Mouse (Mus musculus): Measurements from ENCODE around the gene Cx3cr1. TPM values are rescaled to one million over a fixed set of nuclear protein-coding genes. Genes with fewer than 3 reads are reported as not detected.

Cx3cr1 gene
- polyA plus RNA-seq, 1 experiment from 2014 or later, result 7.0 TPM

DNA sequence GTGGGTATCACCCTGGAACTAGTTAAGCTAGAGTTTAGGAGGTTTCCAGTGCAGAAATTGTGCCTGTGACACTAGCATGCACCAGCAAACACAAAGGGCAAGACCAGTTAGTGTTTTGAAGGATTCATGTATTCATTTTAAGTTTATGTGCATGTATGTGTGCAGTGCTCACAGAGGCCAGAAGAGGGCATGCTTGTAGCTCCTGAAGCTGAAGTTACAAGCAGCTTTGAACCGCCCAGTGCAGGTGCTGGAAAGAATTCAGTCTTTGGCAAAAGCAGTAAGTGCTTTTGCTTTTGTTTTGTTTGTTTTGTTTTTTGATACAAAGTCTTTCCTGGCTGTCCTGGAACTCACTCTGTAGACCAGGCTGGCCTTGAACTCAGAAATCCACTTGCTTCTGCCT, 61.8 kb downstream of the Cx3cr1 start:
- Histone ChIP-seq H3K9me3 (ENCODE audit: control insufficient read depth, low read length) (no peaks in the 10 kb centered on the region), H3K4me2 (no peak overlapping the region), H3K4me1 (replicated peaks; ENCODE audit: control insufficient read depth, insufficient read depth, low read length) (peaks cover 6% of the 10 kb centered on the region; the same call in 1 of the 2 replicates), H3K27ac (ENCODE audit: low read depth, low read length) (no peak overlapping the region), H3K4me3 (ENCODE audit: low read depth, low read length) (no peak overlapping the region), H3K27me3 (replicated peaks; ENCODE audit: control insufficient read depth, insufficient read depth, low read length) (no peaks in the 10 kb centered on the region), H3K9ac (ENCODE audit: low read depth, low read length) (no peak overlapping the region), H3K36me3 (ENCODE audit: control insufficient read depth, insufficient read depth, low read length) (no peaks in the 10 kb centered on the region)
- DNase-seq (ENCODE audit: low spot score) (no peak), ATAC-seq (replicated peaks; ENCODE audit: low FRiP score) (no peak)
- 81% methylated on average over 1 of the region's 1 CpGs for WGBS

DNA sequence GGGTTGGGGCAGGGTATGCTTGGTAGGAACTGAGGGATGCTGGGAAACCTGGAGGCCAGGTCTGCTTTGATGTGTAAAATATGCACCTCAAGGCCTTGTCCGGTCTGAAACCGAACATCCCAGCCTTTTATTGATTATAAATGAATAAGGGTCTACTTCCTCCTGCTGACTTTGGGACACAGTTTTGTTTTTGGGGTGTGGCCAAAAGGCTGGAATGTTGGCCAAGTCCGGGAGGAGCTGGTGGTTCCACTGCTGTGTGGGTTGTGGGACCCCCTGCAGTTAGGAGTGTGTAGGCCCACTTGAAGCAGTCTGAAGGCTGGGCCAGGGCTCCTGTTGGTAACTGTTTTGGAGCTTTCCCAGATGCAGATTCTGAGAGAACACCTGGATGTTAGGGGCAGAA, 63.7 kb downstream of the Cx3cr1 start:
- ATAC-seq (replicated peaks; ENCODE audit: low FRiP score), result no peak
- Histone ChIP-seq H3K4me2 (no peak overlapping the region), H3K9me3 (ENCODE audit: control insufficient read depth, low read length) (no peaks in the 10 kb centered on the region), H3K36me3 (ENCODE audit: control insufficient read depth, insufficient read depth, low read length) (no peaks in the 10 kb centered on the region), H3K9ac (ENCODE audit: low read depth, low read length) (no peak overlapping the region), H3K27ac (ENCODE audit: low read depth, low read length) (no peak overlapping the region), H3K4me1 (replicated peaks; ENCODE audit: control insufficient read depth, insufficient read depth, low read length) (peaks cover 16% of the 10 kb centered on the region), H3K4me3 (ENCODE audit: low read depth, low read length) (no peak overlapping the region), H3K27me3 (replicated peaks; ENCODE audit: control insufficient read depth, insufficient read depth, low read length) (no peaks in the 10 kb centered on the region)
- WGBS, result 73% methylated on average over 3 of the region's 3 CpGs
- no peak for DNase-seq (ENCODE audit: low spot score)

DNA sequence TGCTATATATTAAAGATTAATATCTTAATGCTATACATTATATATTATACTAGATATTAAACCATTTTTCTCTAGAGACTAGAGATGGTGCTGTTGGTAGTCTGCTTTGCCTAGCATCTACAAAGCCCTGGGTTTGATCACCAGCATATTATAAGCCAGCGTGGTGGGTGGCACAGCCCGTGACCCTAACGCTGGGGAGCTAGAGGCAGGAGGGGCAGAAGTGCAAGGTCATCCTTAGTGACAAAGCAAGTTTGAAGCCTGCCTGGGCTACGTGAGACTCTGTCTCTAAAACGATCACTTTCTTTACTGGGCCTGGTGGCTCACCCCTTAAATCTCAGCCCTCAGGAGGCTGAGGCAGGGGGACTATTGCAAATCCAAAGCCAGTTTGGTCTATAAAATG, 66.8 kb downstream of the Cx3cr1 start:
- peak overlapping the region; percentile 69; the same call in 1 of the 2 replicates for H3K27ac ChIP-seq (ENCODE audit: low read depth, low read length)
- H3K36me3 ChIP-seq (ENCODE audit: control insufficient read depth, insufficient read depth, low read length), result no peaks in the 10 kb centered on the region
- H3K27me3 ChIP-seq (replicated peaks; ENCODE audit: control insufficient read depth, insufficient read depth, low read length), result no peaks in the 10 kb centered on the region
- 53% methylated on average over 5 of the region's 5 CpGs for WGBS
- peak overlapping the region; percentile 29 for H3K4me2 ChIP-seq
- ATAC-seq (replicated peaks; ENCODE audit: low FRiP score) (0 out of 2 replicates have a peak, but pooled peaks have one; percentile 42), DNase-seq (ENCODE audit: low spot score) (no peak)
- H3K9me3 ChIP-seq (ENCODE audit: control insufficient read depth, low read length), result no peaks in the 10 kb centered on the region
- H3K4me1 ChIP-seq (replicated peaks; ENCODE audit: control insufficient read depth, insufficient read depth, low read length), result peaks cover 15% of the 10 kb centered on the region
- H3K9ac ChIP-seq (ENCODE audit: low read depth, low read length), result no peak overlapping the region
- H3K4me3 ChIP-seq (ENCODE audit: low read depth, low read length), result no peak overlapping the region

DNA sequence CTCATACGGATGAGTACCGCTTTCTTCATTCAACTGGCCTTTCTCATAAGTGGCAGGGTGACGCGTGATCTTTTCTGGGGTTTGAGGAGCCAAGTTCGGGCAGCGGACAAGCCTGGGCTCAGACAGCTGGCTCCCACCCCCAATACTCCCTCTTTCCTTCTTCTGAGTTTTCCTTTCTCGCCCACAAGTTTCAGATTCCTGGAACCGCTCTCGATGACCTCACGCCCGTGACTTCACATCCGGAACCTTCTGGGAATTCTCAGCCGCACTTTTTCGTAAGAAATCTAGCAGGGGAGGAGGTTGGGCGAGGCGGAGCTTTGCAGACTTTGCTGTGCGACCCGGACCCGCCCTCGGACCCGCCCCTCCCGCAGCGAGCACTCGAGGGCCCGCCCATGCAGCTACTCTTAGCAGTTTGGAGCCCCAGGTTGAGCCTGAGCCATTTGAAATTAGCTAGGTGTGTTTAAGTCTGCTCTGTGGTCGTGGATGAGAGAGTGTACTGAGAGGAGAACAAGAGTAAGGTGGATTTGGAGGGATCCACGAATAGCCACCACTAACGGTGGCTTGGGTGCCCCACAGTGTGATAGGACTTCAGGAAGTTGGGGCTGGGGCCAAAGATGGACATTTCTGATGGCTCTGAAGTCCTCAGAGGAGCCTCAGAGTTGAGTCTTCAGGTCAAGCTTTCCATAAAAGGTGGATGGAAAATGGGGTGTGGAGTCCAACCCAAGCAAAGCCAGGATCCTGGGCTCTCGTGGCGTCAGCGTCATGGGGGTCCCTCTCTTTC, 67.5 kb downstream of the Cx3cr1 start:
- Histone ChIP-seq H3K27me3 (replicated peaks; ENCODE audit: control insufficient read depth, insufficient read depth, low read length) (no peaks in the 10 kb centered on the region), H3K4me1 (replicated peaks; ENCODE audit: control insufficient read depth, insufficient read depth, low read length) (peaks cover 15% of the 10 kb centered on the region), H3K9ac (ENCODE audit: low read depth, low read length) (peak overlapping the region; percentile 70), H3K36me3 (ENCODE audit: control insufficient read depth, insufficient read depth, low read length) (no peaks in the 10 kb centered on the region), H3K27ac (ENCODE audit: low read depth, low read length) (peak overlapping the region; percentile 69), H3K4me3 (ENCODE audit: low read depth, low read length) (peak overlapping the region; percentile 57), H3K9me3 (ENCODE audit: control insufficient read depth, low read length) (no peaks in the 10 kb centered on the region), H3K4me2 (peak overlapping the region; percentile 79)
- ATAC-seq (replicated peaks; ENCODE audit: low FRiP score) (peak; percentile 97), DNase-seq (ENCODE audit: low spot score) (peak; percentile 85)
- WGBS, result 8% methylated on average over 31 of the region's 31 CpGs

DNA sequence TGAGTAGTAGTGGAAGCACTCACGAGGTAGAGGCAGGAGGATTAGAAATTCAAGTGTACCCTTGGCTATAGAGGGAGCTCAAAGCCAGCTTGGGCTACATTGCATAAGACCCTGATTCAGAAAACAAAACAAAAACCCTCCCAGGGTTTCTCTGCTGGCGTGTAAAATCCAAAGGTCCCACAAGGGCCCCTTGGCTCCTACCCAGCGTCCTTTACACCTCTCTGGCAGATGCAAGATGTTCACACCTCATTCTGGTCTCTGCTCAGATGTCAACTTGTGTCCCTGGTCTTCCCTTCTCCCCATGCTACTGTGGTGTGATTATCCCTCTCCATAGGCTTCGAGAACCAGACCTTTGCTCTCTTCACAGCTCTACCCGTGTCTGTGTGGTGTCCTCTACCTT, 68.9 kb downstream of the Cx3cr1 start:
- no peak overlapping the region for H3K4me2 ChIP-seq
- peaks cover 15% of the 10 kb centered on the region for H3K4me1 ChIP-seq (replicated peaks; ENCODE audit: control insufficient read depth, insufficient read depth, low read length)
- no peaks in the 10 kb centered on the region for H3K36me3 ChIP-seq (ENCODE audit: control insufficient read depth, insufficient read depth, low read length)
- H3K27ac ChIP-seq (ENCODE audit: low read depth, low read length), result no peak overlapping the region
- WGBS, result 74% methylated on average over 5 of the region's 5 CpGs
- no peaks in the 10 kb centered on the region for H3K9me3 ChIP-seq (ENCODE audit: control insufficient read depth, low read length)
- no peaks in the 10 kb centered on the region for H3K27me3 ChIP-seq (replicated peaks; ENCODE audit: control insufficient read depth, insufficient read depth, low read length)
- no peak overlapping the region for H3K9ac ChIP-seq (ENCODE audit: low read depth, low read length)
- ATAC-seq (replicated peaks; ENCODE audit: low FRiP score), result no peak
- DNase-seq (ENCODE audit: low spot score), result no peak
- no peak overlapping the region for H3K4me3 ChIP-seq (ENCODE audit: low read depth, low read length)

DNA sequence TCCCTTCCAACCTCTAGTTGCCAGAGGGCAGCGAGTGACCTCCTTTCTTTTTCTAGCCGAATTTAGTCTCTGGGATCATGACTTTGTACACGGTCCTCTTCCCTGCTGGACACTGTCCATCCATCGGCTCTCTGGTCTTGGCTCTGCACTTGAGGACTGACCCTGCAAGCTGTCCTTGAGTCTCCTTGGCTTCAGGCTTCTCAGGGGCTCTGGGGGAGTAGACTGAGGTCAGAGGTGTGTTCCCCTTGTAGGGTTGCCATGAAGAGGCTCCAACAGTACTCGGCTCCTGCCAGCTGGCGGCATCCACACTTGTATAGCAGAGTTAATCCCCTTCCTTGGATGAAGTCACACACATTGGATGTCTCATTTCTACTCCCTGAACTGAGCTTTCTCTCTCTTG, 70.0 kb downstream of the Cx3cr1 start:
- H3K36me3 ChIP-seq (ENCODE audit: control insufficient read depth, insufficient read depth, low read length), result no peaks in the 10 kb centered on the region

DNA sequence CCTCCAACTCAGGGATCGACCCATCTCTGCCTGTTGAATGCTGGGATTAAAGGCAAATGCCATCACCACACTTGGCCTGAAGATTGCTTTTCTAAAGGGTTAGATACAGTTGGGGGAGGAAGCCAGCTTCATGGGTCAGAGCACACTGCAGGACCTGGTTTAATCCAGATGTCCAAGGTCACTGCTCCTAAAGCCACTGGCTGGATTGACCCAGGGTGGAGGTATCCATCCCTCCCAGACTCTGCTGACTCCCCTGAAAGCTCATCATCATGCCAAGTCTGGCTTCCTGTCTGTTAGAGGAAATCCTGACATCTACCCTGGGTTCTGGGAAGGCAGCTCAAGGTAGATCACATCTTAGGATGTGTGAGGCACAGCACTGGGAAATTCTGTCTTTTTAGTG, 70.9 kb downstream of the Cx3cr1 start:
- 76% methylated on average over 1 of the region's 1 CpGs for WGBS
- DNase-seq (ENCODE audit: low spot score), result no peak
- no peak for ATAC-seq (replicated peaks; ENCODE audit: low FRiP score)

More for the DNA sequence above, 70.0 kb downstream of the Cx3cr1 start:
- Histone ChIP-seq H3K27me3 (replicated peaks; ENCODE audit: control insufficient read depth, insufficient read depth, low read length) (no peaks in the 10 kb centered on the region), H3K4me2 (no peak overlapping the region), H3K27ac (ENCODE audit: low read depth, low read length) (no peak overlapping the region), H3K9ac (ENCODE audit: low read depth, low read length) (no peak overlapping the region), H3K9me3 (ENCODE audit: control insufficient read depth, low read length) (no peaks in the 10 kb centered on the region), H3K4me1 (replicated peaks; ENCODE audit: control insufficient read depth, insufficient read depth, low read length) (peaks cover 15% of the 10 kb centered on the region), H3K4me3 (ENCODE audit: low read depth, low read length) (no peak overlapping the region)
- ATAC-seq (replicated peaks; ENCODE audit: low FRiP score) (no peak), DNase-seq (ENCODE audit: low spot score) (no peak)
- 84% methylated on average over 6 of the region's 6 CpGs for WGBS

DNA sequence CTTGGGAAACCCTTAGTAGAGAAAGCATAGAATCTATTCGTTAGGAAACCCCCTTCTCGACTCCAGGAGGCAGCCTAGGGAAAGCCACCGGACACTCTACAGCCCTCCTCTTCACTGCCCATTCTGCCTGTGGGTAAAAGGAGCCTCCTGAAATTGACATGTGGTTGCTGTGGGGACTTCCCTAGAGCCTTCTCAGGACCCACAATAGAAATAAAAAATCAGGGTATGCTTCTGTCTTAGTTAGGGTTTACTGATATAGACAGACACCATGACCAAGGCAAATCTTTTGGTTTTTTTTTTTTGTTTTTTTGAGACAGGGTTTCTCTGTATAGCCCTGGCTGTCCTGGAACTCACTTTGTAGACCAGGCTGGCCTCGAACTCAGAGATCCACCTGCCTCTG, 73.6 kb downstream of the Cx3cr1 start:
- Histone ChIP-seq H3K4me1 (replicated peaks; ENCODE audit: control insufficient read depth, insufficient read depth, low read length) (peaks cover 4% of the 10 kb centered on the region; the same call in 1 of the 2 replicates), H3K9me3 (ENCODE audit: control insufficient read depth, low read length) (no peaks in the 10 kb centered on the region), H3K4me3 (ENCODE audit: low read depth, low read length) (no peak overlapping the region), H3K36me3 (ENCODE audit: control insufficient read depth, insufficient read depth, low read length) (no peaks in the 10 kb centered on the region), H3K4me2 (no peak overlapping the region), H3K9ac (ENCODE audit: low read depth, low read length) (no peak overlapping the region), H3K27ac (ENCODE audit: low read depth, low read length) (no peak overlapping the region), H3K27me3 (replicated peaks; ENCODE audit: control insufficient read depth, insufficient read depth, low read length) (no peaks in the 10 kb centered on the region)
- DNase-seq (ENCODE audit: low spot score), result no peak
- 58% methylated on average over 4 of the region's 4 CpGs for WGBS
- ATAC-seq (replicated peaks; ENCODE audit: low FRiP score), result no peak

More for the DNA sequence above, 70.9 kb downstream of the Cx3cr1 start:
- no peaks in the 10 kb centered on the region for H3K36me3 ChIP-seq (ENCODE audit: control insufficient read depth, insufficient read depth, low read length)
- no peak overlapping the region for H3K4me2 ChIP-seq
- H3K9me3 ChIP-seq (ENCODE audit: control insufficient read depth, low read length), result no peaks in the 10 kb centered on the region
- no peaks in the 10 kb centered on the region for H3K27me3 ChIP-seq (replicated peaks; ENCODE audit: control insufficient read depth, insufficient read depth, low read length)
- H3K9ac ChIP-seq (ENCODE audit: low read depth, low read length), result no peak overlapping the region
- peaks cover 15% of the 10 kb centered on the region for H3K4me1 ChIP-seq (replicated peaks; ENCODE audit: control insufficient read depth, insufficient read depth, low read length)
- no peak overlapping the region for H3K27ac ChIP-seq (ENCODE audit: low read depth, low read length)
- no peak overlapping the region for H3K4me3 ChIP-seq (ENCODE audit: low read depth, low read length)

DNA sequence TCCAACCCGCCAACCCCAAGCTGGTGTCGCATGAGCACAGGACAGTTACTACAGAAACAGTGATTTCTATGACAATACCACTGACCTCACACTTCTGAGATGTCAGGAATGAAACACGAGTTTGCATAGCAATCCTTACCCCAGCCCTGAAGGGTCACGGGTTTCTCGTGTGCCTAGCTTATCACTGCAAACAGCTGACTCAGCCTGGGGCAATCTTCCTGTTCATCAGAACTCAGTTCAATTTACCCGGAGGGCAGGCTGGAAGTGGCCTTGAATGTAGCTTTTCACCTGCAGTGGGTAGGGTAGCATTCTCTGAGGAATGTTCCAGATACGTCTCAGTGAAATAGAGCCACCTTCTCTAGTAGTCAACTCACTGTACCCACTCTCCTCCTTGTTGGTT, 75.5 kb downstream of the Cx3cr1 start:
- WGBS, result 45% methylated on average over 7 of the region's 7 CpGs
- H3K9ac ChIP-seq (ENCODE audit: low read depth, low read length), result no peak overlapping the region
- no peak for DNase-seq (ENCODE audit: low spot score)
- H3K27ac ChIP-seq (ENCODE audit: low read depth, low read length), result no peak overlapping the region
- H3K9me3 ChIP-seq (ENCODE audit: control insufficient read depth, low read length), result no peaks in the 10 kb centered on the region
- peaks cover 4% of the 10 kb centered on the region; the same call in 1 of the 2 replicates for H3K4me1 ChIP-seq (replicated peaks; ENCODE audit: control insufficient read depth, insufficient read depth, low read length)
- H3K4me2 ChIP-seq, result no peak overlapping the region
- no peaks in the 10 kb centered on the region for H3K27me3 ChIP-seq (replicated peaks; ENCODE audit: control insufficient read depth, insufficient read depth, low read length)
- no peaks in the 10 kb centered on the region for H3K36me3 ChIP-seq (ENCODE audit: control insufficient read depth, insufficient read depth, low read length)
- H3K4me3 ChIP-seq (ENCODE audit: low read depth, low read length), result no peak overlapping the region
- ATAC-seq (replicated peaks; ENCODE audit: low FRiP score), result no peak
